Mouse (Mus musculus) liver, embryonic 14.5 days (tissue): Measurements from ENCODE around the gene Myrfl. TPM values are rescaled to one million over a fixed set of nuclear protein-coding genes. Genes with fewer than 3 reads are reported as not detected.

ENCODE experiments used
- ATAC-seq: fragments of 200-750 bp; cut with Nextera tagmentation; 2 replicates; pipeline ENCODE4 v1.8.0; 2017; ENCODE audit warnings: moderate number of reproducible peaks, mild to moderate bottlenecking, moderate library complexity; ENCODE audit not compliant: insufficient read depth
- DNase-seq, 3 experiments: peaks; one replicate each; pipeline ENCODE4 v3.0.0-alpha.2; 2012 to 2013; ENCODE audit warnings: low read depth in 3 of 3, low spot score in 3 of 3
- H3K27ac ChIP-seq: fragments of 300-500 bp; sonication (generic); 2 replicates; pipeline ENCODE4 v1.5.1; 2014; ENCODE audit warnings: moderate library complexity, mild to moderate bottlenecking, control low read depth, inconsistent platforms
- H3K27me3 ChIP-seq: fragments of 300-500 bp; sonication (generic); 2 replicates; pipeline ENCODE4 v1.6.1; 2014; ENCODE audit warnings: mild to moderate bottlenecking, low read length, moderate library complexity; ENCODE audit not compliant: control insufficient read depth, insufficient read depth
- H3K36me3 ChIP-seq: fragments of 300-500 bp; sonication (generic); replicated peaks from 2 replicates; pipeline ENCODE4 v1.6.1; 2014; ENCODE audit warnings: low read depth; ENCODE audit not compliant: control insufficient read depth, insufficient read depth
- H3K4me1 ChIP-seq, 2 experiments: fragments of 200-500 bp in 1 of 2; fragments of 300-500 bp in 1 of 2; sonication (generic) in 1 of 2; replicated peaks; 2 replicates each; pipeline ENCODE4 v1.6.1; 2012 to 2014; ENCODE audit warnings: antibody characterized with exemption in 1 of 2, inconsistent platforms in 1 of 2, low read length in 1 of 2; ENCODE audit not compliant: control insufficient read depth in 2 of 2, insufficient read depth in 2 of 2
- H3K4me2 ChIP-seq: fragments of 300-500 bp; sonication (generic); 2 replicates; pipeline ENCODE4 v1.6.1; 2014; ENCODE audit warnings: low read depth, mild to moderate bottlenecking, control low read depth, moderate library complexity
- H3K4me3 ChIP-seq, 2 experiments: fragments of 200-500 bp in 1 of 2; fragments of 300-500 bp in 1 of 2; sonication (generic) in 1 of 2; 2 replicates each; pipeline ENCODE4 v1.5.1; 2012 to 2014; ENCODE audit warnings: low read depth in 2 of 2, low read length in 2 of 2, mild to moderate bottlenecking in 2 of 2, control low read depth in 1 of 2, inconsistent platforms in 1 of 2, moderate library complexity in 1 of 2; ENCODE audit not compliant: insufficient read depth in 1 of 2
- H3K9ac ChIP-seq: fragments of 300-500 bp; sonication (generic); replicated peaks from 2 replicates; pipeline ENCODE4 v1.6.1; 2014; ENCODE audit warnings: mild to moderate bottlenecking, control low read depth, moderate library complexity
- H3K9me3 ChIP-seq: fragments of 300-500 bp; sonication (generic); 2 replicates; pipeline ENCODE4 v1.6.1; 2016; ENCODE audit warnings: low read length, mixed read lengths; ENCODE audit not compliant: control insufficient read depth
- CTCF ChIP-seq: IDR thresholded peaks from 2 replicates; pipeline ENCODE4 v1.5.1; 2016; ENCODE audit warnings: antibody characterized with exemption, low read depth, control low read depth
- EP300 ChIP-seq: IDR thresholded peaks from 2 replicates; pipeline ENCODE4 v1.6.1; 2016; ENCODE audit warnings: antibody characterized with exemption, low read depth
- WGBS: fragments of 180-500 bp; shearing (Covaris S2); extraction: QIAGEN DNeasy Blood & Tissue Kit; methylation state at CpG from one replicate; pipeline ENCODE4 v1.1.7; 2014; ENCODE audit not compliant: insufficient replicate concordance; 5-methylcytosine and 5-hydroxymethylcytosine counted together
- polyA plus RNA-seq, 2 experiments: library from polyadenylated mRNA; depleted of rRNA in 1 of 2; stranded (reverse) in 1 of 2; unstranded in 1 of 2; fragments of >200 nt; fragmentation: Nextera tagmentation in 1 of 2; extraction: Ambion mirVana in 1 of 2; gene quantifications; 2 replicates each; pipeline versions ENCODE4 v1.2.1 to v1.2.3; 2012 to 2014

Gene Myrfl
- polyA plus RNA-seq, 2 experiments: not detected

- H3K27me3 ChIP-seq: no peaks in the 10 kb centered on the region
- no peaks in the 10 kb centered on the region for H3K36me3 ChIP-seq
- no peak overlapping the region for H3K27ac ChIP-seq
- WGBS: 55% methylated on average over 6 of the region's 6 CpGs
- ATAC-seq (no peak), DNase-seq (no peak)
- TF ChIP-seq EP300 (no peak), CTCF (no peak)
- H3K4me3 ChIP-seq: no peak overlapping the region
- no peaks in the 10 kb centered on the region for H3K4me1 ChIP-seq
- H3K4me2 ChIP-seq: no peak overlapping the region
- no peaks in the 10 kb centered on the region for H3K9me3 ChIP-seq
- no peak overlapping the region for H3K9ac ChIP-seq
Measured at GRCm38 (mm10) chr10:116750062-116750461, 146.7 kb downstream of the Myrfl start.

GRCm38 (mm10) chr10:116748681-116749080, 148.0 kb downstream of the Myrfl start:
- ATAC-seq: no peak
- no peak for TF ChIP-seq EP300
- 52% methylated on average over 4 of the region's 4 CpGs for WGBS

DNA sequence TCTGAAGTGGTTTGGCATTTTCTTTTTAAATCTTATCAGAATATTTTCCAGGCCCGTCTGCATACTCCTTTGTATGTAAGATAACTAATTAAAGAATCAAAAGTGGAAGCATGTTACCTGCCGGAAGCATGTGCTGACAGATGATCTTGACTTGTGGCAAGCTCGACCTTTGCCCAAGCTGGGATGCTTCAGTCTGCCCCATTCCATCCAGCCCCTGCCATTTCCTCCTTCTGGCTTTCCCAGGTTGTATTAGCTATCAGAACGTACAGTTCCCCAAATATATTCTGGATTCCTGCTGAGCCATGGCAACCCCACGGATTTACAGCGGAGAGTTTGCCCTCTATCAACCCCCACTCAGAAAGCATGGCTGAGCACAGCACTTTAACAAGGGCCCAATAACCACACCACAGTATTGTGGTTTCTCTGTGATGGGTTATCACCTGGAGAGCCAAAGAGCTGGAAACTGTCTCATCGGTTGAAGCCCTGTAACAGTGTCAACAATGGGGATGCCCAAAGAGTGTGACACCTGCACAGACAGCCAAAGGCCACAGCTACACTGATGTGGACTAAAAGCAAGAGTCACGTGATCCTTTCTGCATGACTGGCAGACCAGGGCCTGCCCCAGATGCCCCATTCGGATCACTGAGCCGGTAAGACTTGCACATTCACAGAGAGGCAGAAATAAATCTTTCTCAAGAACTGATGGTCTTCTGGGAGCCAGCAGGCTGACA, 150.3 kb downstream of the Myrfl start:
- DNase-seq: no peak
- ATAC-seq: no peak
- no peak overlapping the region for H3K9ac ChIP-seq
- no peaks in the 10 kb centered on the region for H3K27me3 ChIP-seq
- no peak overlapping the region for H3K4me3 ChIP-seq
- no peaks in the 10 kb centered on the region for H3K36me3 ChIP-seq
- TF ChIP-seq EP300 (no peak), CTCF (no peak)
- H3K9me3 ChIP-seq: no peaks in the 10 kb centered on the region
- H3K4me1 ChIP-seq: no peaks in the 10 kb centered on the region
- H3K4me2 ChIP-seq: no peak overlapping the region
- WGBS: 55% methylated on average over 10 of the region's 10 CpGs
- H3K27ac ChIP-seq: no peak overlapping the region

More at GRCm38 (mm10) chr10:116748681-116749080, 148.0 kb downstream of the Myrfl start:
- DNase-seq: no peak
- no peaks in the 10 kb centered on the region for H3K9me3 ChIP-seq
- H3K4me3 ChIP-seq: no peak overlapping the region
- no peaks in the 10 kb centered on the region for H3K4me1 ChIP-seq
- no peaks in the 10 kb centered on the region for H3K27me3 ChIP-seq
- H3K4me2 ChIP-seq: no peak overlapping the region
- no peak overlapping the region for H3K27ac ChIP-seq
- no peaks in the 10 kb centered on the region for H3K36me3 ChIP-seq
- no peak overlapping the region for H3K9ac ChIP-seq

DNA sequence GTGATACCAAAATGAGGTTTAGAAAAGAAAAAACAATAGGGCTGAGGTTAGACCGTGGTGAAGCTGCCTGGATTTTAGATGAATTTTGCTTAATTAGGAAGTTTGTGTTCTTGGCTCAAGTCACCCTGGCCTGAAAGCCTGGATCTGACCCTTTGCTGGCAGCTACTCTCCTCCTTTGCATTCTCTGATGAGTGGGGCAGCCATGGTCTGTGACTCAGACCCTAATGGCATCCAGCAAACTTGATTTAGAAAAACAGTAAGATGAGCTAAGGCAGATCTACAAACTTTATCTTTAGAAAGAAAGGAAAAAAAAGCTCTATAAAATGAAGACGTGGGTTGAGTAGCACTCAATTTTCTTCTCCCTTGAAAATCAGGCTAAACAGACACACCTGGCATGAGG, 154.0 kb downstream of the Myrfl start:
- no peak for TF ChIP-seq EP300
- no peak for TF ChIP-seq CTCF
- 65% methylated on average over 2 of the region's 2 CpGs for WGBS
- no peak overlapping the region for H3K27ac ChIP-seq
- H3K27me3 ChIP-seq: no peaks in the 10 kb centered on the region
- H3K9me3 ChIP-seq: no peaks in the 10 kb centered on the region
- H3K4me1 ChIP-seq: no peaks in the 10 kb centered on the region
- H3K4me2 ChIP-seq: no peak overlapping the region
- ATAC-seq (no peak), DNase-seq (no peak)
- no peak overlapping the region for H3K4me3 ChIP-seq
- no peak overlapping the region for H3K9ac ChIP-seq
- H3K36me3 ChIP-seq: no peaks in the 10 kb centered on the region

- no peaks in the 10 kb centered on the region for H3K36me3 ChIP-seq
- ATAC-seq: no peak
- no peak overlapping the region for H3K27ac ChIP-seq
Measured at GRCm38 (mm10) chr10:116742189-116742588, 154.5 kb downstream of the Myrfl start.

More at GRCm38 (mm10) chr10:116742189-116742588, 154.5 kb downstream of the Myrfl start:
- DNase-seq: no peak
- Histone ChIP-seq H3K4me1 (no peaks in the 10 kb centered on the region), H3K4me2 (no peak overlapping the region), H3K9ac (no peak overlapping the region), H3K9me3 (no peaks in the 10 kb centered on the region), H3K4me3 (no peak overlapping the region), H3K27me3 (no peaks in the 10 kb centered on the region)
- TF ChIP-seq CTCF (no peak), EP300 (no peak)
- 65% methylated on average over 8 of the region's 8 CpGs for WGBS
